Mouse (Mus musculus): ENCODE results near the gene Fign.

DNA sequence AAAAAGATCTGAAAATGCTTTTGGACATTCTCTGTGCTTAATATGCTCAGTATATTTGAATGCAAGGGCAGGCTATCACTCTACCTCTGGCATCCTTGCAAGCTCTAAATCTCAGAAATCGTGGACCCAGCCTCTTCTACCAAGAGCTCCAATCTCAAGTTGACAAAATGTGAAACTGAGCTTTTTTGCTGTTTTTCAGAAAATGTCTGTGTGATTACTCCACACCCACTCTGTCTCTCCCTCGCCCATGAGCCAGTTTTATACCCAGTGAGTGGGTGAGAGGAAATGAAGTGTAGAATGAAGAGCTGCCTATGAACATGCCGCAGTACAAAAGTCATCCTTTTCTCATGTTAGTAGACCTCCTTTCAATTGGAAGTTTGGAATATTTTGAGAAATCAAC lies 13.3 kb upstream of the Fign start:
- TF ChIP-seq POLR2A (IDR thresholded peaks at IDR 0.05; ENCODE audit: insufficient read depth, low read depth, low read length) (no peak), EP300 (IDR thresholded peaks at IDR 0.05; ENCODE audit: insufficient read depth, low read depth, low read length) (no peak), CTCF (IDR thresholded peaks at IDR 0.05) (no peak)

Measured in heart, adult 2 months (tissue).